Mouse (Mus musculus): ENCODE results near the gene Jhy. TPM values are rescaled to one million over a fixed set of nuclear protein-coding genes. Genes with fewer than 3 reads are reported as not detected.

Jhy gene
- total RNA-seq, 2 experiments from 2014 or later, result 0.66 to 1.0 TPM

DNA sequence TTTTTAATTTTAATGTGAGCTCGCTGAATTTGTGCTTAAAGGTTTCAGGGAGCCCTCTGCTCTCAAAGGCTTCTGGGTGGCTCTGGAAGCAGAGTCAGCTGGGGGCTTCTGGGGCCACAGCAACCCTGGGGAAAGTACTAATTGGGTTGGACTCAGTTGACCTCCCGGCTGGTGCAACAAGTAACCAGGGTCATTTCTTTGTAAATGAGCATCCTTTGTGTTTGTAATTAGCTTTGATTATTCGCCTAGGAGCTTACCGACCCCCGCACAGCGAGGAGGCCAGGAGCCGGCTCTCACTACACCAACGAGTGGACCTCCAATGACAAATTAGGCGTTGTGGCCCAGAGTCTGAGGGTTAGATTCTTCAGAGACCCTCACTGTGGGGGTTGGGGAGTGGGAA is 104.7 kb downstream of the Jhy start:
- no peak for DNase-seq (ENCODE audit: low spot score in 2 of 2)

- peak in 1 of 2 experiments; percentile 30 for DNase-seq (ENCODE audit: low spot score in 2 of 2)
Observed at GRCm38 (mm10) chr9:40858461-40859160, 105.3 kb downstream of the Jhy start.

DNA sequence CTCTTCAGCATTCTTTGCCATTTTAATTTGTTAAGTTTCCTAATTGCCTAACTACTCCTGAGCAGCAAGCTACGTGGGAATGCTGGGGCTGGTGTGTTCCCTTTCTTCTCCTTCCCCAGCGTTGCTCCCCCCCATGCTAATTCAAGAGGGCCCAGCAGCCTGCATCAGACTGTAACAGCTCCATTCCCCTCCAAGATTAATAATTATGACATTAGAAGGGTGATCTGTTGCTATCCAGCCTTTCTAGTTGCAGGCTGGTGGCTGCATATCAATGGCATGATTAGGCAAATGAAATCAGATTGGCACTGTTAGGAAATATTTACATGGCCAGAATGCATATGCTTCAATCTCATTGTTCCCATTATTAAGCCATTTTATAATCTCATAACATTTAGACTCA is 112.4 kb downstream of the Jhy start:
- DNase-seq (ENCODE audit: low spot score in 2 of 2), result no peak

Other genes starting within 250 kb of the Jhy start
- 1,000 to 10,000 TPM; 2,352 to 2,482 TPM for gene Hspa8, start 163.1 kb downstream of the Jhy start, total RNA-seq (2021)
- not detected for gene Bsx, start 90.0 kb downstream of the Jhy start, total RNA-seq (2021)
- not detected for gene Crtam, start 40.5 kb upstream of the Jhy start, total RNA-seq (2021)
- gene Ubash3b, start 197.6 kb upstream of the Jhy start, total RNA-seq (2021), result 10 to 100 TPM; 24.7 to 26.0 TPM